Mouse (Mus musculus): ENCODE measurements around the gene Zfhx3.

- TF ChIP-seq POLR2A (IDR thresholded peaks at IDR 0.05; ENCODE audit: insufficient read depth, low read length) (no peak), CTCF (IDR thresholded peaks at IDR 0.05; ENCODE audit: low read depth, low read length) (no peak), EP300 (IDR thresholded peaks at IDR 0.05; ENCODE audit: insufficient read depth, low read depth, low read length) (no peak)
These were observed 44.2 kb downstream of the Zfhx3 start for GRCm38 (mm10) chr8:107986629-107987028.
